Mouse (Mus musculus) T-helper 17 cell (primary cell): Measurements from ENCODE around the gene Gns.

ENCODE experiments used
- in situ Hi-C, 2 experiments: fragments of 300-600 bp; cut with MboI, MseI; formaldehyde crosslinking; loops; 1 replicate in 1 of 2; 2 replicates in 1 of 2; pipeline ENCODE4 v1.15.1; 2025; ENCODE audit warnings: high pct_unique_total_duplicates in 2 of 2

Gns gene

GRCm38 (mm10) chr10:121365781-121366272 is 937 bp downstream of the Gns start:
- in situ Hi-C loops, result loop anchor here in 1 of 2 experiments (10.0 kb wide), 1 partner anchor 1039 kb away; no protein-coding TSS in a partner anchor

GRCm38 (mm10) chr10:121367271-121367670 is 2.4 kb downstream of the Gns start:
- in situ Hi-C loops, result loop anchor here in 1 of 2 experiments (10.0 kb wide), 1 partner anchor 1038 kb away; no protein-coding TSS in a partner anchor

GRCm38 (mm10) chr10:121367780-121368179 is 2.9 kb downstream of the Gns start:
- in situ Hi-C loops, result loop anchor here in 1 of 2 experiments (10.0 kb wide), 1 partner anchor 1037 kb away; no protein-coding TSS in a partner anchor

GRCm38 (mm10) chr10:121368783-121369465 is 4.0 kb downstream of the Gns start:
- in situ Hi-C loops, result loop anchor here in 1 of 2 experiments (10.0 kb wide), 1 partner anchor 1036 kb away; no protein-coding TSS in a partner anchor

- in situ Hi-C loops, result no loop called here
Observed at GRCm38 (mm10) chr10:121370777-121371176, 5.9 kb downstream of the Gns start.

GRCm38 (mm10) chr10:121374013-121374412 is 9.1 kb downstream of the Gns start:
- in situ Hi-C loops, result no loop called here

- in situ Hi-C loops, result no loop called here
Observed at GRCm38 (mm10) chr10:121374693-121375620, 10.1 kb downstream of the Gns start.

GRCm38 (mm10) chr10:121375649-121376493 is 11.0 kb downstream of the Gns start:
- in situ Hi-C loops, result no loop called here

- in situ Hi-C loops, result no loop called here
Observed at GRCm38 (mm10) chr10:121376530-121377271, 11.8 kb downstream of the Gns start.

GRCm38 (mm10) chr10:121379387-121379786 is 14.5 kb downstream of the Gns start:
- in situ Hi-C loops, result no loop called here

GRCm38 (mm10) chr10:121381280-121381679 is 16.4 kb downstream of the Gns start:
- in situ Hi-C loops, result no loop called here

- in situ Hi-C loops, result no loop called here
Observed at GRCm38 (mm10) chr10:121384710-121385109, 19.8 kb downstream of the Gns start.

GRCm38 (mm10) chr10:121385695-121386094 is 20.8 kb downstream of the Gns start:
- in situ Hi-C loops, result no loop called here

- in situ Hi-C loops, result no loop called here
Observed at GRCm38 (mm10) chr10:121386347-121386746, 21.5 kb downstream of the Gns start.

GRCm38 (mm10) chr10:121390602-121391001 is 25.7 kb downstream of the Gns start:
- in situ Hi-C loops, result no loop called here

- in situ Hi-C loops, result no loop called here
Observed at GRCm38 (mm10) chr10:121391901-121392300, 27.0 kb downstream of the Gns start.

GRCm38 (mm10) chr10:121394270-121394669 is 29.4 kb downstream of the Gns start:
- in situ Hi-C loops, result no loop called here

- in situ Hi-C loops, result no loop called here
Observed at GRCm38 (mm10) chr10:121394789-121395325, 30.0 kb downstream of the Gns start.

GRCm38 (mm10) chr10:121395542-121396176 is 30.8 kb downstream of the Gns start:
- in situ Hi-C loops, result no loop called here

- in situ Hi-C loops, result no loop called here
Observed at GRCm38 (mm10) chr10:121398599-121398998, 33.7 kb downstream of the Gns start.
